Mouse (Mus musculus) urinary bladder, postnatal 4 days (tissue): ENCODE measurements around the gene Gm5089.

Source experiments
- DNase-seq, 2 experiments: peaks; one replicate each; pipeline ENCODE4 v3.0.0; 2021 to 2022; ENCODE audit warnings: low spot score in 2 of 2

Gene Gm5089

GRCm38 (mm10) chr14:122426529-122427203 is 24.2 kb downstream of the Gm5089 start:
- DNase-seq: no peak

- no peak for DNase-seq
Observed at GRCm38 (mm10) chr14:122424441-122424840, 26.5 kb downstream of the Gm5089 start.

GRCm38 (mm10) chr14:122416166-122416771 is 34.6 kb downstream of the Gm5089 start:
- DNase-seq: no peak

GRCm38 (mm10) chr14:122414786-122415185 is 36.1 kb downstream of the Gm5089 start:
- DNase-seq: no peak

GRCm38 (mm10) chr14:122413542-122413928 is 37.4 kb downstream of the Gm5089 start:
- DNase-seq: no peak

GRCm38 (mm10) chr14:122412841-122413541 is 37.9 kb downstream of the Gm5089 start:
- DNase-seq: no peak

- DNase-seq: no peak
Observed at GRCm38 (mm10) chr14:122406541-122407219, 44.2 kb downstream of the Gm5089 start.

- DNase-seq: no peak
Observed at GRCm38 (mm10) chr14:122405897-122406540, 44.9 kb downstream of the Gm5089 start.

- no peak for DNase-seq
Observed at GRCm38 (mm10) chr14:122405236-122405635, 45.7 kb downstream of the Gm5089 start.

- DNase-seq: no peak
Observed at GRCm38 (mm10) chr14:122404596-122405154, 46.2 kb downstream of the Gm5089 start.

- no peak for DNase-seq
Observed at GRCm38 (mm10) chr14:122403422-122403940, 47.4 kb downstream of the Gm5089 start.

GRCm38 (mm10) chr14:122402716-122403258 is 48.1 kb downstream of the Gm5089 start:
- no peak for DNase-seq

- DNase-seq: no peak
Observed at GRCm38 (mm10) chr14:122401886-122402285, 49.0 kb downstream of the Gm5089 start.

- no peak for DNase-seq
Observed at GRCm38 (mm10) chr14:122399906-122400305, 51.0 kb downstream of the Gm5089 start.

GRCm38 (mm10) chr14:122398676-122399075 is 52.2 kb downstream of the Gm5089 start:
- no peak for DNase-seq

- no peak for DNase-seq
Observed at GRCm38 (mm10) chr14:122393119-122393518, 57.8 kb downstream of the Gm5089 start.

- DNase-seq: no peak
Observed at GRCm38 (mm10) chr14:122390935-122391334, 60.0 kb downstream of the Gm5089 start.

- DNase-seq: no peak
Observed at GRCm38 (mm10) chr14:122389684-122390370, 61.1 kb downstream of the Gm5089 start.

- DNase-seq: no peak
Observed at GRCm38 (mm10) chr14:122388431-122389031, 62.4 kb downstream of the Gm5089 start.

GRCm38 (mm10) chr14:122387781-122388180 is 63.1 kb downstream of the Gm5089 start:
- no peak for DNase-seq
